16 mouse cellular contexts compared by ENCODE assay signal in the genomic region with DNA sequence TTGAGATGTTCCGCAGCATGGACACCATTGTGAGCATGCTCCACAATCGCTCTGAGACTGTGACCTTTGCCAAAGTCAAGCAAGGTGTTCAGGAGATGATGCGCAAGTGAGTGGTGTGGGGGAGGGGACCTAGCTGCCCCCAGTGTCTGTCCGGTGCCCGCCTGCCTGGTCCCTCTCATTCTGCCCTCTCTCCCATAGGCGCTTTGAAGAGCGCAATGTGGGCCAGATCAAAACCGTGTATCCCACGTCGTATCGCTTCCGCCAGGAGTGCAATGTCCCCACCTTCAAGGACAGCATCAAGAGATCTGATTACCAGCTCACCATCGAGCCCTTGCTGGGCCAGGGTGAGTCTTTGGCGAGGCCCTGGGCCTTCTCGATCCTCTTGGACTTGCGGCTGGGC. TPM values are rescaled to one million over a fixed set of nuclear protein-coding genes. Genes with fewer than 3 reads are reported as not detected.
DNase-seq lines count a peak whose midpoint lies in the region; ATAC-seq lines count a peak whose summit lies in the region.
"Had no signal": no experiment of that assay in that cellular context is flagged by ENCODE, and none has a peak within 500 bp of the region (broad histone marks: within the 10 kb centered on the region; RNA-seq: fewer than 3 reads in every experiment).

No protein-coding gene starts in this region.

- peaks cover 39% of the 10 kb centered on the region for H3K4me1 ChIP-seq in hindbrain, embryonic 12.5 days
- H3K4me1 ChIP-seq in hindbrain, embryonic 13.5 days (replicated peaks) = peaks cover 36% of the 10 kb centered on the region
- peaks cover 87% of the 10 kb centered on the region for H3K4me1 ChIP-seq in liver, embryonic 13.5 days (replicated peaks)

- no peaks in the 10 kb centered on the region for H3K9me3 ChIP-seq in hindbrain, embryonic 12.5 days (replicated peaks)
- H3K9me3 ChIP-seq in hindbrain, embryonic 13.5 days = no peaks in the 10 kb centered on the region
- H3K9me3 ChIP-seq in liver, embryonic 13.5 days (replicated peaks) = no peaks in the 10 kb centered on the region
- H3K9me3 ChIP-seq: neural tube, embryonic 13.5 days had no signal

- peak overlapping the region; percentile 91; the same call in 1 of the 2 replicates for H3K4me2 ChIP-seq in hindbrain, embryonic 12.5 days (replicated peaks)
- no peak overlapping the region for H3K4me2 ChIP-seq in hindbrain, embryonic 13.5 days
- peak overlapping the region; percentile 94 for H3K4me2 ChIP-seq in liver, embryonic 13.5 days

- H3K9ac ChIP-seq in hindbrain, embryonic 12.5 days = no peak overlapping the region
- no peak overlapping the region for H3K9ac ChIP-seq in hindbrain, embryonic 13.5 days
- H3K9ac ChIP-seq in liver, embryonic 13.5 days = peak overlapping the region; percentile 97
- H3K9ac ChIP-seq: neural tube, embryonic 13.5 days had no signal

- peaks cover 43% of the 10 kb centered on the region for H3K36me3 ChIP-seq in hindbrain, embryonic 12.5 days
- peaks cover 41% of the 10 kb centered on the region for H3K36me3 ChIP-seq in hindbrain, embryonic 13.5 days
- peaks cover 62% of the 10 kb centered on the region for H3K36me3 ChIP-seq in liver, embryonic 13.5 days

- no peak overlapping the region for H3K27ac ChIP-seq in hindbrain, embryonic 12.5 days
- no peak overlapping the region for H3K27ac ChIP-seq in hindbrain, embryonic 13.5 days
- peak overlapping the region; percentile 94 for H3K27ac ChIP-seq in liver, embryonic 13.5 days
- H3K27ac ChIP-seq: neural tube, embryonic 13.5 days had no signal

- DNase-seq in cerebellum, adult 11-12 months = peak; percentile 59
- DNase-seq in cerebellum, adult 11 months = no peak
- peak; percentile 17 for DNase-seq in ZHBTc4 (ENCODE audit: low read depth, low spot score)
- DNase-seq in liver, embryonic 13.5 days = no peak
- DNase-seq in adrenal gland, postnatal 14 days = no peak
- no peak for DNase-seq in gastrocnemius, adult 18-20 months (ENCODE audit: low spot score)
- DNase-seq: cerebellum, adult 8-10 months; embryo, embryonic 11 days; heart, postnatal 36 days; lung, postnatal 10 days; midbrain, embryonic 14.5 days; retina, postnatal 1 day had no signal

- no peak for ATAC-seq in hindbrain, embryonic 12.5 days (ENCODE audit: low FRiP score)
- no peak for ATAC-seq in hindbrain, embryonic 13.5 days (ENCODE audit: low FRiP score)
- no peak for ATAC-seq in liver, embryonic 13.5 days (ENCODE audit: low read depth)
- ATAC-seq: intestine, postnatal 0 days had no signal

- WGBS in hindbrain, embryonic 12.5 days = 96% methylated on average over 16 of the region's 16 CpGs
- WGBS in hindbrain, embryonic 13.5 days = 99% methylated on average over 16 of the region's 16 CpGs
- 90% methylated on average over 16 of the region's 16 CpGs for WGBS in liver, embryonic 13.5 days (ENCODE audit: insufficient replicate concordance)

- no peaks in the 10 kb centered on the region for H3K27me3 ChIP-seq in hindbrain, embryonic 12.5 days
- no peaks in the 10 kb centered on the region for H3K27me3 ChIP-seq in hindbrain, embryonic 13.5 days
- H3K27me3 ChIP-seq in liver, embryonic 13.5 days = no peaks in the 10 kb centered on the region
- H3K27me3 ChIP-seq: neural tube, embryonic 13.5 days had no signal

- no peak overlapping the region for H3K4me3 ChIP-seq in hindbrain, embryonic 12.5 days
- no peak overlapping the region for H3K4me3 ChIP-seq in hindbrain, embryonic 13.5 days
- H3K4me3 ChIP-seq in liver, embryonic 13.5 days (replicated peaks) = peak overlapping the region; percentile 96

RNA-seq across cellular contexts. Expression of a gene that starts 2.2 kb away (rescaled TPM):
- polyA plus RNA-seq in hindbrain, embryonic 12.5 days (2016; fragmentation: Nextera tagmentation; extraction: Ambion mirVana) = 22.7 and 23.9 TPM in 2 replicates
- 9.9 and 10.4 TPM in 2 replicates for polyA plus RNA-seq in hindbrain, embryonic 13.5 days (2015; fragmentation: Nextera tagmentation; extraction: Ambion mirVana)
- 60.6 and 64.3 TPM in 2 replicates for polyA plus RNA-seq in liver, embryonic 13.5 days (2015; fragmentation: Nextera tagmentation; extraction: Ambion mirVana)
- 15.5 and 15.8 TPM in 2 replicates for total RNA-seq in adrenal gland, postnatal 14 days (2021)
- under 1 TPM; 0.30 to 0.66 TPM for total RNA-seq in gastrocnemius, adult 18-20 months (2021)

RNA-seq across cellular contexts. Expression of a gene that starts 6.7 kb away (rescaled TPM):
- polyA plus RNA-seq in hindbrain, embryonic 12.5 days (2016; fragmentation: Nextera tagmentation; extraction: Ambion mirVana) = 160 and 185 TPM in 2 replicates
- 153 and 157 TPM in 2 replicates for polyA plus RNA-seq in hindbrain, embryonic 13.5 days (2015; fragmentation: Nextera tagmentation; extraction: Ambion mirVana)
- polyA plus RNA-seq in liver, embryonic 13.5 days (2015; fragmentation: Nextera tagmentation; extraction: Ambion mirVana) = 198 and 218 TPM in 2 replicates
- total RNA-seq in adrenal gland, postnatal 14 days (2021) = 71.3 and 74.9 TPM in 2 replicates
- total RNA-seq in gastrocnemius, adult 18-20 months (2021) = 10 to 100 TPM; 39.6 to 40.1 TPM

RNA-seq across cellular contexts. Expression of a gene that starts 18.9 kb away (rescaled TPM):
- 8.9 TPM in 2 replicates for polyA plus RNA-seq in hindbrain, embryonic 12.5 days (2016; fragmentation: Nextera tagmentation; extraction: Ambion mirVana)
- 2.5 and 3.2 TPM in 2 replicates for polyA plus RNA-seq in hindbrain, embryonic 13.5 days (2015; fragmentation: Nextera tagmentation; extraction: Ambion mirVana)
- 13.9 and 14.2 TPM in 2 replicates for polyA plus RNA-seq in liver, embryonic 13.5 days (2015; fragmentation: Nextera tagmentation; extraction: Ambion mirVana)
- total RNA-seq in adrenal gland, postnatal 14 days (2021) = 23.2 and 29.9 TPM in 2 replicates
- total RNA-seq in gastrocnemius, adult 18-20 months (2021) = 10 to 100 TPM; 11.5 to 13.2 TPM

RNA-seq across cellular contexts. Expression of a gene that starts 41.3 kb away (rescaled TPM):
- polyA plus RNA-seq in hindbrain, embryonic 12.5 days (2016; fragmentation: Nextera tagmentation; extraction: Ambion mirVana) = 6.3 and 6.9 TPM in 2 replicates
- 5.4 and 6.1 TPM in 2 replicates for polyA plus RNA-seq in hindbrain, embryonic 13.5 days (2015; fragmentation: Nextera tagmentation; extraction: Ambion mirVana)
- 4.0 and 4.4 TPM in 2 replicates for polyA plus RNA-seq in liver, embryonic 13.5 days (2015; fragmentation: Nextera tagmentation; extraction: Ambion mirVana)
- 5.4 and 7.5 TPM in 2 replicates for total RNA-seq in adrenal gland, postnatal 14 days (2021)
- total RNA-seq in gastrocnemius, adult 18-20 months (2021) = 1 to 10 TPM; 1.0 to 1.1 TPM

RNA-seq across cellular contexts. Expression of a gene that starts 41.4 kb away (rescaled TPM):
- 48.2 and 52.6 TPM in 2 replicates for polyA plus RNA-seq in hindbrain, embryonic 12.5 days (2016; fragmentation: Nextera tagmentation; extraction: Ambion mirVana)
- polyA plus RNA-seq in hindbrain, embryonic 13.5 days (2015; fragmentation: Nextera tagmentation; extraction: Ambion mirVana) = 98.9 and 101 TPM in 2 replicates
- 23.2 and 26.7 TPM in 2 replicates for polyA plus RNA-seq in liver, embryonic 13.5 days (2015; fragmentation: Nextera tagmentation; extraction: Ambion mirVana)
- total RNA-seq in adrenal gland, postnatal 14 days (2021) = 47.6 and 52.6 TPM in 2 replicates
- total RNA-seq in gastrocnemius, adult 18-20 months (2021) = 10 to 100 TPM; 39.9 to 46.1 TPM

Comparison
In these comparisons a context has a peak if more than half of its experiments do, and no peak if none do; other contexts are left out.
1. DNase-seq: peak in cerebellum, adult 11-12 months (single experiment) and ZHBTc4 (single experiment); none in cerebellum, adult 11 months (single experiment), liver, embryonic 13.5 days (single experiment), adrenal gland, postnatal 14 days (single experiment) and gastrocnemius, adult 18-20 months (single experiment).